18 mouse cellular contexts compared by ENCODE assay signal in the genomic region with DNA sequence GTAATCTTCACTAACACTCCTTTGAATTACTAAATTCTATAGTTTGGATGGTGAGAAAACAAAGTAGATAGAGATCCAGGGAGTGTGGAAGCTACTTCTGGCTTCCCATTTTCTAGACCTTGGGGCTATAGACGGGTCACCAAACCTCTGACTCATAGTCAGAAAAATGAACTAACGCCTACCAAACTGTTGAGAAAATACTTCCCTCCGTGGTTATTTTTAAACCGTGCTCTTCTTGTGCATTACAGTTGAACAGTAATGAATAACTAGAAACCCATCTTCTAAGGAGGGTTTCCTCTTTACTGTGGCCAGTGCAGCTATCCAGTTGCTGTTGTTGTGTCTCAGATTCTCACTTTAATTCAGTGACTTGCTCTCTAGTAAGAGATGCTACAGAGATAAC. TPM values are rescaled to one million over a fixed set of nuclear protein-coding genes. Genes with fewer than 3 reads are reported as not detected.
DNase-seq lines count a peak whose midpoint lies in the region; ATAC-seq lines count a peak whose summit lies in the region.
"Had no signal": no experiment of that assay in that cellular context is flagged by ENCODE, and none has a peak within 500 bp of the region (broad histone marks: within the 10 kb centered on the region; RNA-seq: fewer than 3 reads in every experiment).

No protein-coding gene starts in this region.

- H3K36me3 ChIP-seq in heart, embryonic 13.5 days: no peaks in the 10 kb centered on the region
- no peaks in the 10 kb centered on the region for H3K36me3 ChIP-seq in midbrain, embryonic 13.5 days
- H3K36me3 ChIP-seq: forebrain, embryonic 12.5 days; hindbrain, embryonic 10.5 days; limb, embryonic 10.5 days; liver, embryonic 15.5 days; neural tube, embryonic 12.5 days had no signal

- H3K27ac ChIP-seq in heart, embryonic 13.5 days (replicated peaks): 0 out of 2 replicates have a peak overlapping the region, but pooled peaks have one; percentile 5
- H3K27ac ChIP-seq in midbrain, embryonic 13.5 days: no peak overlapping the region
- H3K27ac ChIP-seq: forebrain, embryonic 12.5 days; hindbrain, embryonic 10.5 days; limb, embryonic 10.5 days; liver, embryonic 15.5 days; neural tube, embryonic 12.5 days had no signal

- no peak overlapping the region for H3K4me2 ChIP-seq in heart, embryonic 13.5 days
- H3K4me2 ChIP-seq in midbrain, embryonic 13.5 days (replicated peaks): no peak overlapping the region
- H3K4me2 ChIP-seq: forebrain, embryonic 12.5 days; liver, embryonic 15.5 days; neural tube, embryonic 12.5 days had no signal

- no peak for DNase-seq in heart, postnatal 4 days
- peak; percentile 28 for DNase-seq in 3134 (ENCODE audit: extremely low read depth, insufficient read length, low spot score)
- peak; percentile 82 for DNase-seq in Muller cell, postnatal 12 days (ENCODE audit: inconsistent ontology term)
- no peak for DNase-seq in thymus, postnatal 36 days
- DNase-seq: cerebellum, adult 11-12 months; layer of hippocampus, postnatal 36 days had no signal

- no peak overlapping the region for H3K4me3 ChIP-seq in heart, embryonic 13.5 days
- no peak overlapping the region for H3K4me3 ChIP-seq in midbrain, embryonic 13.5 days (replicated peaks)
- H3K4me3 ChIP-seq: forebrain, embryonic 12.5 days; hindbrain, embryonic 10.5 days; limb, embryonic 10.5 days; liver, embryonic 15.5 days; neural tube, embryonic 12.5 days had no signal

- H3K4me1 ChIP-seq in heart, embryonic 13.5 days: peaks cover 34% of the 10 kb centered on the region
- no peaks in the 10 kb centered on the region for H3K4me1 ChIP-seq in midbrain, embryonic 13.5 days (replicated peaks)
- H3K4me1 ChIP-seq: neural tube, embryonic 12.5 days had no signal

- no peak overlapping the region for H3K9ac ChIP-seq in heart, embryonic 13.5 days
- H3K9ac ChIP-seq in midbrain, embryonic 13.5 days (replicated peaks): no peak overlapping the region
- H3K9ac ChIP-seq: forebrain, embryonic 12.5 days; liver, embryonic 15.5 days; neural tube, embryonic 12.5 days had no signal

- no peaks in the 10 kb centered on the region for H3K9me3 ChIP-seq in heart, embryonic 13.5 days
- no peaks in the 10 kb centered on the region for H3K9me3 ChIP-seq in midbrain, embryonic 13.5 days
- H3K9me3 ChIP-seq: forebrain, embryonic 12.5 days; hindbrain, embryonic 10.5 days; limb, embryonic 10.5 days; liver, embryonic 15.5 days; neural tube, embryonic 12.5 days had no signal

- no peaks in the 10 kb centered on the region for H3K27me3 ChIP-seq in heart, embryonic 13.5 days (replicated peaks)
- H3K27me3 ChIP-seq in midbrain, embryonic 13.5 days: no peaks in the 10 kb centered on the region
- H3K27me3 ChIP-seq: forebrain, embryonic 12.5 days; liver, embryonic 15.5 days; neural tube, embryonic 12.5 days had no signal

- ATAC-seq in heart, embryonic 13.5 days (ENCODE audit: extremely low read depth, insufficient number of reproducible peaks, low FRiP score, low TSS enrichment): no peak
- ATAC-seq in hematopoietic stem cell, adult 5-6 weeks (replicated peaks in 1 of 2; ENCODE audit: insufficient read depth in 1 of 2, low FRiP score in 2 of 2, low TSS enrichment in 1 of 2, low read depth in 1 of 2, poor library complexity in 2 of 2, severe bottlenecking in 2 of 2): peak; percentile 29 to 37; a peak in 3 of 4 replicates
- no peak for ATAC-seq in inflammation-experienced regulatory T-cells, adult 6 months
- no peak for ATAC-seq in midbrain, embryonic 13.5 days
- ATAC-seq: CD4-positive, CD25-positive, alpha-beta regulatory T cell, adult 4 months; intestine, postnatal 0 days; midbrain, embryonic 16.5 days had no signal

- 44% methylated on average over 4 of the region's 4 CpGs for WGBS in heart, embryonic 13.5 days
- WGBS in midbrain, embryonic 13.5 days: 80% methylated on average over 4 of the region's 4 CpGs

RNA-seq across cellular contexts. Expression of gene Myof, which starts 20.7 kb away (rescaled TPM):
- 4.8 and 5.7 TPM in 2 replicates for polyA plus RNA-seq in heart, embryonic 13.5 days (2015; fragmentation: Nextera tagmentation; extraction: Ambion mirVana)
- total RNA-seq in heart, postnatal 4 days (2021): 10 to 100 TPM; 15.5 to 16.4 TPM
- total RNA-seq in hematopoietic stem cell, adult 5-6 weeks (2017): 36.2 and 46.1 TPM in 2 replicates
- under 1 TPM in 1 of 3 experiments, not detected in 2; 0.35 TPM for polyA plus RNA-seq in inflammation-experienced regulatory T-cells, adult 6 months (2017; shearing (Covaris generic))
- polyA plus RNA-seq in midbrain, embryonic 13.5 days (2015; fragmentation: Nextera tagmentation; extraction: Ambion mirVana): 1.3 and 1.6 TPM in 2 replicates

RNA-seq across cellular contexts. Expression of gene Cep55, which starts 32.1 kb away (rescaled TPM):
- 25.5 and 26.6 TPM in 2 replicates for polyA plus RNA-seq in heart, embryonic 13.5 days (2015; fragmentation: Nextera tagmentation; extraction: Ambion mirVana)
- total RNA-seq in heart, postnatal 4 days (2021): 10 to 100 TPM; 18.5 to 20.3 TPM
- total RNA-seq in hematopoietic stem cell, adult 5-6 weeks (2017): 49.6 and 54.0 TPM in 2 replicates
- polyA plus RNA-seq in inflammation-experienced regulatory T-cells, adult 6 months (2017; shearing (Covaris generic)): 10 to 100 TPM in 1 of 3 experiments, 1 to 10 TPM in 2; 2.7 to 34.6 (median 3.6) TPM
- 15.9 and 16.3 TPM in 2 replicates for polyA plus RNA-seq in midbrain, embryonic 13.5 days (2015; fragmentation: Nextera tagmentation; extraction: Ambion mirVana)

Comparison
In these comparisons a context has a peak if more than half of its experiments do, and no peak if none do; other contexts are left out.
1. ATAC-seq: peak in hematopoietic stem cell, adult 5-6 weeks (2 of 2); none in heart, embryonic 13.5 days (single experiment), inflammation-experienced regulatory T-cells, adult 6 months (single experiment) and midbrain, embryonic 13.5 days (single experiment).
2. DNase-seq: peak in 3134 (single experiment) and Muller cell, postnatal 12 days (single experiment); none in heart, postnatal 4 days (single experiment) and thymus, postnatal 36 days (0 of 2).